Mouse (Mus musculus) CH12.LX (cell line): ENCODE measurements around the gene Cox6b2. TPM values are rescaled to one million over a fixed set of nuclear protein-coding genes. Genes with fewer than 3 reads are reported as not detected.
A peak's percentile ranks its signal among the peaks of the same experiment; 100 is the strongest.

Experiments
- DNase-seq: peaks from one replicate; pipeline ENCODE4 v3.0.0-alpha.2; 2013; ENCODE audit errors: extremely low read depth
- H3K27ac ChIP-seq: 2 replicates; pipeline ENCODE4 v1.5.1; 2012; ENCODE audit warnings: low read depth, mild to moderate bottlenecking, control low read depth, moderate library complexity; ENCODE audit not compliant: insufficient read depth
- H3K27me3 ChIP-seq: replicated peaks from 2 replicates; pipeline ENCODE3; 2012; ENCODE audit warnings: inconsistent platforms
- H3K36me3 ChIP-seq, 2 experiments: replicated peaks in 1 of 2; 2 replicates each; pipeline versions ENCODE3 to v1.6.1; 2012; ENCODE audit warnings: inconsistent platforms in 1 of 2, low read length in 1 of 2, mild to moderate bottlenecking in 1 of 2, mixed read lengths in 1 of 2, moderate library complexity in 1 of 2; ENCODE audit not compliant: control insufficient read depth in 1 of 2, insufficient read depth in 1 of 2
- H3K4me1 ChIP-seq, 2 experiments: 2 replicates each; pipeline ENCODE4 v1.6.1; 2012; ENCODE audit warnings: inconsistent platforms in 1 of 2, moderate library complexity in 1 of 2; ENCODE audit not compliant: insufficient read depth in 2 of 2, control insufficient read depth in 1 of 2
- H3K4me2 ChIP-seq: 2 replicates; pipeline ENCODE4 v1.6.1; 2012; ENCODE audit warnings: low read depth, mild to moderate bottlenecking, control low read depth; ENCODE audit not compliant: poor library complexity, insufficient read depth, severe bottlenecking
- H3K4me3 ChIP-seq, 3 experiments: fragments of 150-350 bp in 1 of 3; sonication (generic) in 1 of 3; replicated peaks in 1 of 3; 2 replicates each; pipeline versions ENCODE3 to v1.5.1; 2011 to 2012; ENCODE audit warnings: low read depth in 2 of 3, low read length in 2 of 3, mild to moderate bottlenecking in 2 of 3, moderate library complexity in 2 of 3, control low read depth in 1 of 3, improper control_type of control experiment in 1 of 3, inconsistent platforms in 1 of 3, mixed read lengths in 1 of 3; ENCODE audit not compliant: poor library complexity in 1 of 3
- H3K79me2 ChIP-seq: replicated peaks from 2 replicates; pipeline ENCODE4 v1.6.1; 2012; ENCODE audit warnings: mild to moderate bottlenecking, moderate library complexity; ENCODE audit not compliant: control insufficient read depth, poor library complexity, insufficient read depth, severe bottlenecking; ENCODE audit errors: extremely low read depth
- H3K9ac ChIP-seq: 2 replicates; pipeline ENCODE4 v1.6.1; 2012; ENCODE audit warnings: low read depth, mild to moderate bottlenecking, control low read depth, moderate library complexity; ENCODE audit not compliant: insufficient read depth
- H3K9me3 ChIP-seq: replicated peaks from 2 replicates; pipeline ENCODE3; 2012; ENCODE audit warnings: low read length, inconsistent platforms, mixed read lengths
- BHLHE40 ChIP-seq: IDR thresholded peaks from 2 replicates; pipeline ENCODE4 v1.6.1; 2011; ENCODE audit warnings: mild to moderate bottlenecking, low read depth, low read length, improper control_type of control experiment
- EP300 ChIP-seq: IDR thresholded peaks from 2 replicates; pipeline ENCODE4 v1.6.1; 2011; ENCODE audit warnings: low read length, improper control_type of control experiment
- GABPA ChIP-seq: IDR thresholded peaks from 2 replicates; pipeline ENCODE4 v1.6.1; 2012; ENCODE audit warnings: low read depth, low read length, improper control_type of control experiment, inconsistent platforms; ENCODE audit not compliant: insufficient replicate concordance
- IRF4 ChIP-seq: IDR thresholded peaks from 2 replicates; pipeline ENCODE4 v1.6.1; 2014; ENCODE audit warnings: low read depth, mild to moderate bottlenecking, inconsistent platforms, low read length, improper control_type of control experiment
- KAT2A ChIP-seq: IDR thresholded peaks from 2 replicates; pipeline ENCODE4 v1.6.1; 2012; ENCODE audit warnings: low read length, improper control_type of control experiment, inconsistent platforms; ENCODE audit not compliant: insufficient replicate concordance
- MAX ChIP-seq: IDR thresholded peaks from 2 replicates; pipeline ENCODE4 v1.6.1; 2011; ENCODE audit warnings: low read length, improper control_type of control experiment
- MAZ ChIP-seq: IDR thresholded peaks from 2 replicates; pipeline ENCODE4 v1.6.1; 2012; ENCODE audit warnings: low read depth, mild to moderate bottlenecking, inconsistent platforms, low read length, improper control_type of control experiment, moderate library complexity
- MEF2A ChIP-seq: IDR thresholded peaks from 2 replicates; pipeline ENCODE4 v1.6.1; 2014; ENCODE audit warnings: low read depth, mild to moderate bottlenecking, inconsistent platforms, low read length, improper control_type of control experiment, borderline replicate concordance
- MXI1 ChIP-seq: IDR thresholded peaks from 2 replicates; pipeline ENCODE4 v1.6.1; 2011; ENCODE audit warnings: mild to moderate bottlenecking, low read depth, low read length, improper control_type of control experiment
- MYC ChIP-seq: IDR thresholded peaks from 2 replicates; pipeline ENCODE4 v1.6.1; 2011; ENCODE audit warnings: low read depth, mild to moderate bottlenecking, improper control_type of control experiment, low read length
- POLR2A ChIP-seq: IDR thresholded peaks from 2 replicates; pipeline ENCODE4 v1.6.1; 2011; ENCODE audit warnings: low read depth, mild to moderate bottlenecking, improper control_type of control experiment, low read length
- SIN3A ChIP-seq: IDR thresholded peaks from 2 replicates; pipeline ENCODE4 v1.6.1; 2012; ENCODE audit warnings: low read length, improper control_type of control experiment, inconsistent platforms
- SMC3 ChIP-seq: IDR thresholded peaks from 2 replicates; pipeline ENCODE4 v1.6.1; 2011; ENCODE audit warnings: low read depth, low read length, improper control_type of control experiment
- TBP ChIP-seq: conservative IDR thresholded peaks from 2 replicates; pipeline ENCODE4 v1.6.1; 2011; ENCODE audit warnings: low read depth, low read length, improper control_type of control experiment
- USF1 ChIP-seq: IDR thresholded peaks from 2 replicates; pipeline ENCODE4 v1.6.1; 2014; ENCODE audit warnings: low read depth, mild to moderate bottlenecking, inconsistent platforms, low read length, improper control_type of control experiment
- dilution Hi-C: fragments of 300-500 bp; cut with MboI; formaldehyde crosslinking; loops from 2 replicates; pipeline ENCODE4 v1.14.3; 2020; ENCODE audit warnings: low sequenced_read_pairs; ENCODE audit not compliant: extremely low pct_unique_long_range_greater_than_20kb, extremely low pct_ligation_motif_present
- in situ Hi-C: fragments of 300-500 bp; cut with MboI; formaldehyde crosslinking; loops from 3 replicates; pipeline ENCODE4 v1.14.3; 2019; ENCODE audit warnings: low sequenced_read_pairs, low pct_ligation_motif_present, low pct_unique_long_range_greater_than_20kb, mixed read lengths
- polyA plus RNA-seq: library from polyadenylated mRNA; unstranded; fragments of >175 nt; gene quantifications from 2 replicates; pipeline ENCODE4 v1.2.1, GENCODE M21; 2012; ENCODE audit warnings: low read depth; ENCODE audit not compliant: insufficient read length
- total RNA-seq, 2 experiments: library from RNA; depleted of rRNA; stranded (reverse); fragments of 300-350 nt in 1 of 2; fragments of >200 nt in 1 of 2; gene quantifications; 2 replicates each; pipeline ENCODE4 v1.2.3; 2012 to 2014

Gene Cox6b2
- total and polyA plus RNA-seq, 3 experiments, result not detected

- Histone ChIP-seq H3K27ac (no peak overlapping the region), H3K9ac (no peak overlapping the region), H3K4me1 (peaks cover 5 to 24% of the 10 kb centered on the region in 2 experiments; a peak in 3 of 4 replicates), H3K4me2 (no peak overlapping the region), H3K79me2 (no peaks in the 10 kb centered on the region), H3K36me3 (peaks cover 34 to 57% of the 10 kb centered on the region in 2 experiments), H3K4me3 (no peak overlapping the region), H3K27me3 (no peaks in the 10 kb centered on the region), H3K9me3 (no peaks in the 10 kb centered on the region)
- no peak for TF ChIP-seq MXI1
- no peak for TF ChIP-seq SMC3
- no peak for TF ChIP-seq MAZ
- no peak for TF ChIP-seq KAT2A
- no peak for TF ChIP-seq TBP
- DNase-seq, result no peak
- dilution Hi-C loops (no loop called here), in situ Hi-C loops (no loop called here)
Observed at GRCm38 (mm10) chr7:4742482-4742819, 10.4 kb downstream of the Cox6b2 start.

- Histone ChIP-seq H3K4me3 (peak overlapping the region in 2 of 3 experiments; percentile 87 to 98), H3K36me3 (peaks cover 31 to 52% of the 10 kb centered on the region in 2 experiments), H3K79me2 (no peaks in the 10 kb centered on the region), H3K4me1 (peaks cover 5 to 24% of the 10 kb centered on the region in 2 experiments; a peak in 3 of 4 replicates), H3K9me3 (no peaks in the 10 kb centered on the region), H3K4me2 (no peak overlapping the region; the same call in 1 of the 2 replicates), H3K27ac (no peak overlapping the region), H3K9ac (peak overlapping the region; percentile 85; the same call in 1 of the 2 replicates), H3K27me3 (no peaks in the 10 kb centered on the region)
- in situ Hi-C loops, result no loop called here
- no peak for DNase-seq
- dilution Hi-C loops, result no loop called here
- TF ChIP-seq IRF4 (no peak), USF1 (no peak), SIN3A (no peak), EP300 (no peak), BHLHE40 (no peak), MAZ (no peak), POLR2A (no peak), MYC (no peak), MEF2A (no peak), GABPA (no peak), MXI1 (no peak), MAX (no peak)
Observed at GRCm38 (mm10) chr7:4741672-4742481, 11.0 kb downstream of the Cox6b2 start.
